In genomic region chr10:17077580-17077979, GRCm38 (mm10) we compare ENCODE assay signal across 18 mouse cellular contexts.
DNase-seq lines count a peak whose midpoint lies in the region; ATAC-seq lines count a peak whose summit lies in the region.
"Had no signal": no experiment of that assay in that cellular context is flagged by ENCODE, and none has a peak within 500 bp of the region (broad histone marks: within the 10 kb centered on the region; RNA-seq: fewer than 3 reads in every experiment).

No protein-coding gene starts in this region.

- peak; percentile 13 for DNase-seq in lung, postnatal 36 days
- DNase-seq in lung, postnatal 4 days, result no peak
- DNase-seq in adipocyte (ENCODE audit: low spot score), result peak; percentile 62
- no peak for DNase-seq in cerebellum, adult 11 months
- DNase-seq in neural tube, embryonic 10.5 days (ENCODE audit: extremely low spot score, low spot score), result no peak
- DNase-seq in thymus, postnatal 0 days (ENCODE audit: low spot score), result no peak
- DNase-seq: adrenal gland, adult 8-10 months; B cell, adult 2 months; cerebellum, adult 2 months; cerebellum, postnatal 10 days; gastrocnemius, postnatal 36 days; heart, adult 2 months had no signal

- peak; percentile 83 for ATAC-seq in megakaryocyte, adult 5-6 weeks (ENCODE audit: poor library complexity, severe bottlenecking)
- ATAC-seq: activated CD4-positive, CD25-positive, alpha-beta regulatory T cell, adult 4 months; CD4-positive, CD25-positive, alpha-beta regulatory T cell, adult 4 months; forebrain, embryonic 14.5 days; intestine, embryonic 16.5 days; Patski had no signal

Comparison
In these comparisons a context has a peak if more than half of its experiments do, and no peak if none do; other contexts are left out.
1. DNase-seq: peak in lung, postnatal 36 days (single experiment) and adipocyte (single experiment); none in lung, postnatal 4 days (0 of 2), cerebellum, adult 11 months (single experiment), neural tube, embryonic 10.5 days (single experiment) and thymus, postnatal 0 days (single experiment).